Mouse (Mus musculus) brain, embryonic 14.5 days (tissue): ENCODE results near the gene Lmnb2.

ENCODE experiments used
- CTCF ChIP-seq: fragments of 200-500 bp; IDR thresholded peaks from 2 replicates; pipeline ENCODE4 v1.5.1; 2012; ENCODE audit warnings: inconsistent platforms, mild to moderate bottlenecking, moderate library complexity, borderline replicate concordance; ENCODE audit not compliant: insufficient read depth, insufficient read length; ENCODE audit errors: extremely low read depth
- POLR2A ChIP-seq: fragments of 200-500 bp; IDR thresholded peaks from 2 replicates; pipeline ENCODE4 v1.6.1; 2012; ENCODE audit warnings: mild to moderate bottlenecking, inconsistent platforms, borderline replicate concordance; ENCODE audit not compliant: poor library complexity, insufficient read depth, insufficient read length, severe bottlenecking; ENCODE audit errors: extremely low read depth

DNA sequence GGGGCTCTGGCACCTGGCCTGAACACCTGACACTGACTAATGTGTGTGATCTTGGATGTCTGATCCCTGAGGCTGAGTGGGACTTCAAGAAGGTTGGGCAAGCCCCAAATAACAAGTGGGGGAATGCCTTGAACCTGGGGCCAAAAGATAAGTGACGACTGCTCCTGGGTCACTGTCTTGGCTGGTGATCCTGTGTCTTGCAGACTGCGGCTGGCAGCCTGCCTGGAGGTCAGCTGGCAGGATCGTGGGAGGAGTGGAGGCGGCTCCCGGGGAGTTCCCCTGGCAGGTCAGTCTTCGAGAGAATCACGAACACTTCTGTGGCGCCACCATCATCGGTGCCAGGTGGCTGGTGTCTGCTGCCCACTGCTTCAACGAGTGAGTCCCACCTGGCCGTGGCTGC lies 30.9 kb downstream of the Lmnb2 start:
- TF ChIP-seq CTCF, result no peak
- TF ChIP-seq POLR2A, result no peak
